Mouse (Mus musculus) cerebellum, postnatal 25 days (tissue): ENCODE results near the gene Sntb2.
A peak's percentile ranks its signal among the peaks of the same experiment; 100 is the strongest.
"Not testable (repeated sequence)": the region's sequence is repeated elsewhere in the genome, so short reads cannot be mapped to it uniquely, and the experiment has no call there.

Experiments
- DNase-seq, 2 experiments: peaks; one replicate each; pipeline ENCODE4 v3.0.0; 2021; ENCODE audit warnings: mixed read lengths in 2 of 2

Sntb2 gene

DNA sequence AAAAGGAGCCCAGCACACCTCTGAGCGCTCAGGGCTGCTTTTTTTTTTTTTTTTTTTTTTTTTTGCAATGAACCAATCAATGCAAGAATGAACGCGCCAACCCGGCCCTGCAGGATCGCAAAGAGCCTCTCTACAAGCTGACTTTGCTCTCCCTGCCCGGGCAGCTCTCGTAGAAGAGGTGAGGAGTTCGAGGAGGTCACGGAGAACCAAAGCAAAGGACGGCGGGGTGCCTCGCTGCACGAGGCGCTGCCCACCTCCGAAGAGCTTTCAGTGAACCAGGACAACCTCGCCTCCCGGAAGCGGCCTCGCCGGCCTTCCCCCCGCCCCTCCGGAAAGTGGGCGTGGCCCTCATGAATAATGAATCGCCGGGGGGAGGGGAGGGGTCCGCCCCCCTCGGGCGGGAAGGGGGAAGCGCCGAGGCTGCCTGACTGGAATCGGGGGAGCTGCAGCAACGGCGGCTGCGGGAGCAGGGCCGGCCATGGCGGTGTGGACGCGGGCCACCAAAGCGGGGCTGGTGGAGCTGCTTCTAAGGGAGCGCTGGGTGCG is at the start of gene Sntb2:
TSS of gene Sntb2 (plus strand) at position 427 of the 546 bp plus-strand sequence.
- peak; percentile 94 to 98 for DNase-seq

- peak; percentile 75 to 89 for DNase-seq
Observed at GRCm38 (mm10) chr8:106887336-106888189, 48.0 kb upstream of the Sntb2 start.

DNA sequence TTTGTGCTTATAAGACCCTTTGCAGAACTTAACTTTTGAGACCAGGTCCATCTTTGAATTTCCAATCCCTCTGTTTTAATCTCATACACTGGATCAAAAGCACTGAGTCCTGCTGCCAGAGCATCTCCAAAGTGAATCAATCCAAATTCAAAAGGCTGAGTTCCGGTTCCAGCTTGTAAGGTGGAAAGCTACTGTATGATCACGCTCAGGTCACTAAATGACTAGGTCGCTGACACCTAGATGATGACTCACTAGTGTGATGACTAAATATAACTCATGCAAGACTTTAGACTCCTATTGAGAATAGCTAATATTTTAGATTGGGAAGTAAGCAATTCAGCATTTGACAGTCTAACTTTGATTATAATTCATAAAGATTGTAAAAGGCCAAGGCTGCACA is 46.7 kb upstream of the Sntb2 start:
- no peak for DNase-seq

DNA sequence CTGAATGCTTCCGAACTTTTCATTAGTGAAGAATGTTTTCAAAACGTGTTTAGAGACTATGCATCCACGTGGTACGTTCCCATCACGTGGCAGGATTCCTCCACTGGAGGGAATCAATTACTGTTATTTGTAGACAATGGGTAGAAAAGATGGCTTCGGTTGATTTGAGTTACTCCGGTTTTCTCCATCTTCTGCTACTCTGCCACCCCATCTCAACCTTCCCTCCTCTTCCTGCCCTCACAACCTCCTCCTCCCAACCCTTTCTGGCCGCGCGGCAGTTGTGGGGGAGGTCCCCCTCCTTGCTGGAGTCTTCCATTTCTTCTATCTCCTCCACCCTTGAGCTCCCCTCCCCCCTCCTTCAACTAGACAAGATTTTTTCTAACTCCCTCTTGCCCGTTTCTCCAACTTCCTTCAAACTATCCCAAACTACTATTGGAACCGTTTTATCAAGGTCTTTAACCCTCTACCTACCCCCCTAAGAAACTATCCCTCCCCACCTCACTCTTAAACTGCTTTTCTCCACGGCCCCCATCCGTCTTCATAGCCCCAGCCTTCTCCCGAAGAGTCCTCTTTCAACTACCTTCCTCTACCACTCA is 43.2 kb upstream of the Sntb2 start:
- no peak for DNase-seq

- no peak for DNase-seq
Observed at GRCm38 (mm10) chr8:106892806-106893451, 42.6 kb upstream of the Sntb2 start.

GRCm38 (mm10) chr8:106893481-106894156 is 41.9 kb upstream of the Sntb2 start, which contains the start of gene Utp4:
Gene Utp4 (plus strand): TSS chr8:106893636.
- peak; percentile 89 to 94 for DNase-seq

GRCm38 (mm10) chr8:106899473-106899872 is 36.1 kb upstream of the Sntb2 start:
- DNase-seq = no peak

- DNase-seq = peak; percentile 35 to 70
Observed at GRCm38 (mm10) chr8:106905727-106906480, 29.6 kb upstream of the Sntb2 start.

DNA sequence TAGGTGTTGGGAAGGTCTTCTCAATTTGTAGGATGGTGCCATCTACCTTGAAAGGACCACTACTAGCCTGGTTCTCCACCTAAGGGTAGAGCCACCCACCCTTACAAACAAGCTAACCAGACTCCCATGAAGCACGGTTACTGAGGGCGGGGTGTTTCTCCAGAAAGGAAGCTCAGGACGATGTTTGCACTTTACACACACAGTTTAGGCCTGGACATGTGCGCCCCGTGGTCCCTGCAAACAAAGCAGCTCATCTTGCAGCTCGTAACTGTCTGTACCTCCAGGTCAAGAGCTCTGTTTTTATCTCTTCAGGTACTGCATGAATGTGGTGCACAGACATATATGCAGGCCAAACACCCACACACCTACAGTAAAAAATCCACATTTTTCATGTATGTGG is 28.9 kb upstream of the Sntb2 start:
- no peak for DNase-seq

DNA sequence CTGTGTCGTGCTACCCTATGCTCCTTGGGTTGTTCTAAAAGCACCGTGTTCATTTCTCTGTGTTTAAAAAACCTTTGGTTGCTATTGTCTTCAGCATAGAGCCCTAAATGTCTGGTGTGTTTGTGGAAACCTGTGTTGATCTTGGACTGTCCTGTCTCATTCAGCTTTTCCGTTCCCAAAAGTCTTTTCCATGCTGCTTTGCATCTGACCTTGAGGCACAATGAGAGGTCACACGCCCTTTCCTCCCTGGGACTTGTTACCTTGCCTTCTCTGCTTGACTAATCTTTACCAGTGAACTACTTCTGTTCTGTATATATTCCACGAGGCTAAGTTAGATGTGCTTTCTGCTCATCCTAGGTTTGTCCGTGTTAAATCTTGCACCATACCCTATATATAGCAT is 28.1 kb upstream of the Sntb2 start:
- no peak for DNase-seq

DNA sequence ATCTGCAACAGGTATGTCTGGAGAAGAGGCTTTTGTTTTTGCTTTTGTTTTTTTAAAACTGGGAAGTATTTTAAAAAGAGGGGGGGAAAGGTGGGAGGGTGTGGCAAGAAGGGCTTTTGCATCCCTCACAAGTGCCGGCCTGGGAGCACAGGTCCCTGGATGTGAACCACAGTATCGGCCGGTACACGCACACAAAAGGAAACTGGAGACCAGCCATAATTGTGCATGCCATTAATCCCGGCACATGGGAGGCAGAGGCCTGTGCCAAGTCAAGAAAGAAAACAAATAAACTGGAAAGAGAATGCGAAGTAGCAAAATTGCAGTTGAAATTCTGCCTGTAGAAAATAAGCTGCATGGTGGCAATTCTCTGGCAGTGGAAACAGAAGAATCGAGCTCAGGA is 27.3 kb upstream of the Sntb2 start:
- DNase-seq = no peak

DNA sequence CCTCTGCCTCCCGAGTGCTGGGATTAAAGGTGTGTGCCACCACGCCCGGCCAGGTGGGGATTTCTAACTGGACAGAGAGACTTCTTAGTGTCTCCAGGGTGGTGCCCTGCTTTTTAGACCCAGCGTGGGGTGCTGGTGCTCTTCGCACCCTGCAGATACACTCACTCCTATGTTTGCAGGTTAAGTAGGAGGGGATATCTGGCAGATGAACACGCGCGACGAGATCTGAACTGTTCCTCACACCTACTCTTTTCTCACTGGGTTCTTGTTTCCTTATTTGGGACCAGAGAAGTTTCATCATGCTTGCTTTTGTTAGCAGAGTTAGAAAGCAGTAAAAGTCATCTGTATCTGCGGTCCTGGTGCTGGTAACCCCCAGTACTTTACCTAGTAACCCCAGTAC is 21.9 kb upstream of the Sntb2 start:
- DNase-seq = no peak

DNA sequence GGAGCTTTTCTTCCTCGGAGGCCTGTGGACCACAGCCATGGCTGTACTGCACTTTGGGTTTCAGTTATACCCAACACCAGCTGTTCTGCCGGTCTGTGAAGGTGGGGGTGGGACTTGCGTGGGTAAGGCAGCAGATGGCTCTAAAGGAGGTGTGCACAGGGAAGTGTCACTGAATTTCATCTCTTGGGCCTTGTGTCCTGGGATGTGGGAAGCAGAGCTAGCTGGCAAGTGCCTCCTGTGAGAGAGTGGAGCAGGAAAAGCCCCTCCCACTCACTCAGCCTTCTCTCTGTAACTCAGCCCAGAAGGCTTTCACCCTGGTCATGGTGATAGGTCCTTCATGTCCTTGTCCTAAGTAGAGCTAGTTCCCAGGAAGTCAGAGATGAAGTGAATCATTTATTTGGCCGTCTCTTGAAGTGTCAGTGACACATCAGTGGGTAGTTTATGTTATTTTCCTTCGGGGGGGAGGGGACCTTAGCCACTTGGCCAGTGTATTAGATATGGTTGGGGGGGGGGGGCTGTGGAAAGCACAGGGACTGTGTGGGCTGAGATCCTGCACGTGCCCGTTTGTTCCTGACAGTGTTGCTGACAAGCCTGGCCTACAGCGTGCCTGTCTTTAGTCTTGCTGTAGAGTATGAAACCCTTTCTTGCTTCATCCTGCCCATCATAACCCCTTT is 15.7 kb upstream of the Sntb2 start:
- no peak for DNase-seq

DNA sequence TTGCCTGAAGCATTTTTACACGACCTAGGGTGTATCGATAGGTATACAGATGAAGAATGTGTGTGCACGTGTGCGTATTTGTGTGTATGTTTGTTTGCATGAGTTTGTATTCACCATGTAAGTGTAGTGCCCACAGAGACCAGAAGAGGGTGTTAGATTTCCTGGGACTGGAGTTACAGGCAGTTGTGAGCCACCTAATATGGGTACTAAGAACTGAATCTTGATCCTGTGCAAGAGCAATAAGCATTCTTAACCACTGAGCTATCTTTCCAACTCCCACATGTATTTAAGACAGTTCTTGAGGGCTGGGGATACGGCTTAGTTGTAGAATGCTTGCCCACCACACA is 15.2 kb upstream of the Sntb2 start:
- no peak for DNase-seq

DNA sequence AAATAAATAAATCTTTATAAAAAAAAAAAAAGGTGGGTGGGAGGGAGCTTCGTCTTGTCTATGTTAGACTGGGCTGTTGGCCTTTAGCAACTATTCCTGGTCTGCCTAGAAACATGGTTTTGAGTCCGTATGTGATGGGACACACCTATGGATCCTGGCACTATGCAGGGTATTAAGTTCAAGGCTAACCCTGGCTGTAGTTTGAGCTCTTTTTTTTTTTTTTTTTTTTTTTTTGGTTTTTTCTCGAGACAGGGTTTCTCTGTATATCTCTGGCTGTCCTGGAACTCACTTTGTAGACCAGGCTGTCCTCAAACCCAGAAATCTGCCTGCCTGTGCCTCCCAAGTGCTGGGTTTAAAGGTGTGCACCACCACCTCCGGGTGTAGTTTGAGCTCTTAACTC is 11.5 kb upstream of the Sntb2 start:
- no peak for DNase-seq

DNA sequence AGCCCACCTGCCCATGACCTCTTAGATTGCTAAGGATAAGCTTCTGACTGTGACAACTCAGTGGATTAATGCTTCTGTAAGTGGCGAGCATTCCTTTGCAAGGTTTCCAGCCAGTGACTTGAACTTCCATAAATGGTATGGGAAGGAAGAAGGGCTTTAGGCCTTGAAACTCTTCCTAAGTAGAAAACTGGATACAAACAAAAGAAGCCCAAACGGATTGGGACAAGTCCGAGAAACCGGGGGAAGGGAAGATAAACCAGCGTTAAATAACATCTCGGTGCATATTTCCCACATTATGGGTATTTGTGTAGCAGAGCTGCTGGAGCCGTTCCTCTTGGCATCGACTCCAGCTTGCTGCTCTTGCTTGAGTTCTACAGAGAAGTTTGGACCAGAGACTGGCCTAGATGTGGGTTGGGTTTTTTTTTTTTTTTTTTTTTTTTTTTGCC is 10.6 kb upstream of the Sntb2 start:
- no peak for DNase-seq

DNA sequence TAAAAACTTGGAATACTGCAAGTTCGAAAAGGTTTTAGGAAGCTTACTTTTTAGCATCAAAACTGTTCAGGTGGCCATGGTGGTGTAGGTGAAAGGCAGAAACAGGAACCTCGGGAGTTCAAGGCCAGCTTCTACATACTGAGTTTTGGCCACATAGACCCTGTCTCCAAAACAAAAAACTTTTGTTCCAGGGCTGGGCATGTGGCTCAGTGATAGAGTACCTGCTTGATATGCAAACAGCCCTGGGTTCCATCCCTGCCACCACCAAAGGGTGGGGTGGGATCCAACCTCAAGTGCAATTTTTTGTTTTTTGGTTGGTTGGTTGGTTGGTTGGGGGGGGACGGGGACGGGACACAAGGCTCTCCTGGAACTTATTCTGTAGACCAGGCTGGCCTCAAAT is 10.1 kb upstream of the Sntb2 start:
- no peak for DNase-seq

- DNase-seq = peak in 1 of 2 experiments; percentile 46
Observed at GRCm38 (mm10) chr8:106927247-106927646, 8.3 kb upstream of the Sntb2 start.

DNA sequence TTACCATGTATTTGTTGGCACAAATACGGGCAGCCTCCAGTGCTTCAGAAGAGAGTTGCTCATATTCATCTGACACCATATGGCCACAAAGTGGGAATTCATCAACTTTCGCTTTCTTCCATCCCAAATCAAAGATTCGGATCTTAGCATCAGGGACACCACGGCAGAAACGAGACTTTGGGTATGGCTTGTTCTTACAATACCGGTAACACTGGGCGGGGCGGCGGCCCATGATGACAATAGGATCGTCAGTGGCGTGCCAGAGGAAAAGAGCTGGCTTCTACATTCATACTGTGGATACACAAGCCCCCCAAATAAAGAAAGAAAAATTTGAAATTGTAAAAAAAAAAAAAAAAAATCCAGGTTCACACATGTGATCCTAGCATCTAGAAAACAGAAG is 7.4 kb upstream of the Sntb2 start:
- DNase-seq = not testable (repeated sequence)

DNA sequence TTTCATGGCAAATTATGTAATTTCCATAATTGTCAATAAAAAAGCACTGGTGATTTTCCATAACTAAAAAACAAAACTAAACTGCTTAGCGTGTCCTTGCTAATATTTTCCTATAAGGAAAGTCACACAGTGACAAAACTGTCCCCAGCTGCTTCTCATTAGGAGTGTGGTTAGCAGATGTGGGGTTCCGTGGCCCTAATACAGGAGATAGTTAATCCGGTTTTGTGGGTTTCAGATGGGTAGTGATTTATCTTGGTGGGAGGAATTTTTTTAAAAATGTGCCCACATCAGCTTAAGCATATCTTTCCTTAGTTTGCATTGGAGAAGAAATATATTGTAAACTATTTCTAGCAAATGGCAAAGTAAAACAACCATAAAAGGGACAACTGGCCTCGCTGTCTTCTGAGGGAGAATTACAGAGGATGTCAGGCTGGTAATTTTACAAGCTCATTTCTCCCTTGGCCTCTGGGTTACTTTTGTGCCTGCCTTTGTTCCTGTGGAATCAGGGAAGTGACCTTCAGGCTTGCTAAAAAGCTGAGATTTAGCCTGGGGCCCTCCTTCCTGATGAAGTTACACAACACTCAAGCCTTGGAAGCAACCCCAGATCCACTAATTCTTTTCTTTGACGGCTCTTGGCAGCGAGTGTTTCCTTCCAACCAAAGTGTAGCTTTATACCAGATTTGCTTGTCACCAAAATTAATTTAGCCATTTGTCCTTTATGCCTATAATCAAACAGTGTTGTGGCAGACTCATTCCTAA is 6.2 kb upstream of the Sntb2 start:
- DNase-seq = no peak

- DNase-seq = no peak
Observed at GRCm38 (mm10) chr8:106929921-106930320, 5.6 kb upstream of the Sntb2 start.
